Mouse (Mus musculus): Measurements from ENCODE around the gene Ece1.

GRCm38 (mm10) chr4:137984212-137984611 lies 122.2 kb downstream of the Ece1 start:
- TF ChIP-seq HCFC1 (IDR thresholded peaks at IDR 0.05; ENCODE audit: borderline replicate concordance, insufficient read depth, low read length), result no peak
- no peak for TF ChIP-seq ZNF384 (IDR thresholded peaks at IDR 0.05; ENCODE audit: low read depth, low read length)
- TF ChIP-seq CHD2 (IDR thresholded peaks at IDR 0.05; ENCODE audit: low read depth, low read length), result no peak
